12 mouse cellular contexts compared by ENCODE assay signal in genomic region chr1:91454927-91455326, GRCm38 (mm10). TPM values are rescaled to one million over a fixed set of nuclear protein-coding genes. Genes with fewer than 3 reads are reported as not detected.
DNase-seq lines count a peak whose midpoint lies in the region; ATAC-seq lines count a peak whose summit lies in the region.
"Had no signal": no experiment of that assay in that cellular context is flagged by ENCODE, and none has a peak within 500 bp of the region (broad histone marks: within the 10 kb centered on the region; RNA-seq: fewer than 3 reads in every experiment).

No protein-coding gene starts in this region.

- no peak for ATAC-seq in kidney, embryonic 15.5 days (replicated peaks; ENCODE audit: low FRiP score)
- ATAC-seq in kidney, embryonic 14.5 days (ENCODE audit: low FRiP score, low TSS enrichment), result no peak
- no peak for ATAC-seq in midbrain, embryonic 14.5 days (ENCODE audit: low FRiP score, low TSS enrichment)
- no peak for ATAC-seq in stomach, embryonic 15.5 days (ENCODE audit: insufficient read depth, low FRiP score, low read depth)

- intact Hi-C loops in heart, postnatal 36 days (cut with DNase I), result no loop called here

- WGBS in kidney, embryonic 15.5 days, result 81% methylated on average over 3 of the region's 3 CpGs
- 83% methylated on average over 3 of the region's 3 CpGs for WGBS in kidney, embryonic 14.5 days
- WGBS in midbrain, embryonic 10.5 days, result 92% methylated on average over 3 of the region's 3 CpGs
- WGBS in midbrain, embryonic 14.5 days, result 96% methylated on average over 3 of the region's 3 CpGs
- 75% methylated on average over 3 of the region's 3 CpGs for WGBS in stomach, embryonic 15.5 days

- no peak overlapping the region for H3K4me2 ChIP-seq in kidney, embryonic 15.5 days
- no peak overlapping the region for H3K4me2 ChIP-seq in kidney, embryonic 14.5 days (replicated peaks; ENCODE audit: low read depth, low read length)
- H3K4me2 ChIP-seq in midbrain, embryonic 14.5 days (ENCODE audit: low read length), result no peak overlapping the region
- 0 out of 2 replicates have a peak overlapping the region, but pooled peaks have one; percentile 67 for H3K4me2 ChIP-seq in stomach, embryonic 15.5 days

- peak; percentile 93 for DNase-seq in heart, adult 11 months
- no peak for DNase-seq in heart, postnatal 36 days
- no peak for DNase-seq in midbrain, embryonic 10.5 days (ENCODE audit: low spot score)
- DNase-seq in midbrain, embryonic 14.5 days, result no peak
- DNase-seq in thymus, postnatal 10 days (ENCODE audit: low spot score in 2 of 2), result no peak
- DNase-seq: cerebellum, adult 2 months; right cerebral cortex, adult 18-20 months; thymus, adult 18-20 months had no signal

- H3K9ac ChIP-seq in kidney, embryonic 15.5 days, result no peak overlapping the region
- H3K9ac ChIP-seq in kidney, embryonic 14.5 days (ENCODE audit: low read depth, low read length), result no peak overlapping the region
- H3K9ac ChIP-seq in midbrain, embryonic 14.5 days (replicated peaks; ENCODE audit: low read length), result no peak overlapping the region
- H3K9ac ChIP-seq in stomach, embryonic 15.5 days, result no peak overlapping the region

- no peaks in the 10 kb centered on the region for H3K9me3 ChIP-seq in kidney, embryonic 15.5 days (replicated peaks)
- H3K9me3 ChIP-seq in kidney, embryonic 14.5 days (ENCODE audit: control insufficient read depth, low read length), result no peaks in the 10 kb centered on the region
- H3K9me3 ChIP-seq in midbrain, embryonic 10.5 days (replicated peaks), result no peaks in the 10 kb centered on the region
- no peaks in the 10 kb centered on the region for H3K9me3 ChIP-seq in midbrain, embryonic 14.5 days (ENCODE audit: control insufficient read depth, low read length)
- H3K9me3 ChIP-seq in stomach, embryonic 15.5 days, result no peaks in the 10 kb centered on the region
- H3K9me3 ChIP-seq: limb, embryonic 13.5 days had no signal

- H3K4me3 ChIP-seq in kidney, embryonic 15.5 days (replicated peaks), result no peak overlapping the region
- H3K4me3 ChIP-seq in kidney, embryonic 14.5 days (ENCODE audit: low read length), result no peak overlapping the region
- no peak overlapping the region for H3K4me3 ChIP-seq in midbrain, embryonic 10.5 days
- no peak overlapping the region for H3K4me3 ChIP-seq in midbrain, embryonic 14.5 days (replicated peaks; ENCODE audit: low read depth, low read length)
- H3K4me3 ChIP-seq in stomach, embryonic 15.5 days (replicated peaks), result no peak overlapping the region
- H3K4me3 ChIP-seq: limb, embryonic 13.5 days had no signal

- H3K27me3 ChIP-seq in kidney, embryonic 15.5 days, result no peaks in the 10 kb centered on the region
- H3K27me3 ChIP-seq in kidney, embryonic 14.5 days (ENCODE audit: control insufficient read depth, insufficient read depth, low read length), result no peaks in the 10 kb centered on the region
- H3K27me3 ChIP-seq in midbrain, embryonic 10.5 days (ENCODE audit: low read depth, poor library complexity, severe bottlenecking), result peaks cover 23% of the 10 kb centered on the region
- no peaks in the 10 kb centered on the region; the same call in 1 of the 2 replicates for H3K27me3 ChIP-seq in midbrain, embryonic 14.5 days (ENCODE audit: control insufficient read depth, insufficient read depth, low read length)
- H3K27me3 ChIP-seq in stomach, embryonic 15.5 days (replicated peaks), result no peaks in the 10 kb centered on the region

- H3K4me1 ChIP-seq in kidney, embryonic 15.5 days, result peaks cover 68% of the 10 kb centered on the region
- peaks cover 60% of the 10 kb centered on the region for H3K4me1 ChIP-seq in kidney, embryonic 14.5 days (ENCODE audit: control insufficient read depth, insufficient read depth, low read length)
- peaks cover 67% of the 10 kb centered on the region for H3K4me1 ChIP-seq in midbrain, embryonic 10.5 days
- H3K4me1 ChIP-seq in midbrain, embryonic 14.5 days (ENCODE audit: control insufficient read depth, insufficient read depth, low read length), result peaks cover 24% of the 10 kb centered on the region
- peaks cover 61% of the 10 kb centered on the region for H3K4me1 ChIP-seq in stomach, embryonic 15.5 days

- no peaks in the 10 kb centered on the region for H3K36me3 ChIP-seq in kidney, embryonic 15.5 days
- H3K36me3 ChIP-seq in kidney, embryonic 14.5 days (ENCODE audit: control insufficient read depth, insufficient read depth, low read length), result no peaks in the 10 kb centered on the region
- no peaks in the 10 kb centered on the region for H3K36me3 ChIP-seq in midbrain, embryonic 10.5 days
- peaks cover 7% of the 10 kb centered on the region; the same call in 1 of the 2 replicates for H3K36me3 ChIP-seq in midbrain, embryonic 14.5 days (ENCODE audit: control insufficient read depth, insufficient read depth, low read length)
- no peaks in the 10 kb centered on the region for H3K36me3 ChIP-seq in stomach, embryonic 15.5 days

- H3K27ac ChIP-seq in kidney, embryonic 15.5 days, result peak overlapping the region; percentile 81; the same call in 1 of the 2 replicates
- H3K27ac ChIP-seq in kidney, embryonic 14.5 days (ENCODE audit: low read depth, low read length), result no peak overlapping the region
- H3K27ac ChIP-seq in midbrain, embryonic 10.5 days (replicated peaks), result peak overlapping the region; percentile 81
- H3K27ac ChIP-seq in midbrain, embryonic 14.5 days (replicated peaks; ENCODE audit: low read depth, low read length), result no peak overlapping the region
- peak overlapping the region; percentile 96 for H3K27ac ChIP-seq in stomach, embryonic 15.5 days
- H3K27ac ChIP-seq: limb, embryonic 13.5 days had no signal

RNA-seq across cellular contexts. Expression of gene Per2, which starts 4.2 kb away (rescaled TPM):
- total RNA-seq in heart, postnatal 36 days (2021), result 10 to 100 TPM in 1 of 2 experiments, 1 to 10 TPM in 1; 7.9 to 13.5 TPM
- polyA plus RNA-seq in kidney, embryonic 15.5 days (2015; fragmentation: Nextera tagmentation; extraction: Ambion mirVana), result 2.9 and 3.6 TPM in 2 replicates
- polyA plus RNA-seq in kidney, embryonic 14.5 days (2014; fragmentation: Nextera tagmentation; extraction: Ambion mirVana), result 2.5 and 3.6 TPM in 2 replicates
- 2.5 and 4.0 TPM in 2 replicates for polyA plus RNA-seq in midbrain, embryonic 10.5 days (2016; fragmentation: Nextera tagmentation; extraction: Ambion mirVana)
- 3.0 and 6.8 TPM in 2 replicates for polyA plus RNA-seq in midbrain, embryonic 14.5 days (2014; fragmentation: Nextera tagmentation; extraction: Ambion mirVana)
- polyA plus RNA-seq in stomach, embryonic 15.5 days (2015; fragmentation: Nextera tagmentation; extraction: Ambion mirVana), result 5.4 and 6.5 TPM in 2 replicates

RNA-seq across cellular contexts. Expression of gene Traf3ip1, which starts 39.5 kb away (rescaled TPM):
- 1 to 10 TPM; 4.6 to 5.4 TPM for total RNA-seq in heart, postnatal 36 days (2021)
- 10.1 and 11.8 TPM in 2 replicates for polyA plus RNA-seq in kidney, embryonic 15.5 days (2015; fragmentation: Nextera tagmentation; extraction: Ambion mirVana)
- polyA plus RNA-seq in kidney, embryonic 14.5 days (2014; fragmentation: Nextera tagmentation; extraction: Ambion mirVana), result 7.6 and 7.7 TPM in 2 replicates
- polyA plus RNA-seq in midbrain, embryonic 10.5 days (2016; fragmentation: Nextera tagmentation; extraction: Ambion mirVana), result 10.5 and 12.9 TPM in 2 replicates
- polyA plus RNA-seq in midbrain, embryonic 14.5 days (2014; fragmentation: Nextera tagmentation; extraction: Ambion mirVana), result 8.6 and 9.2 TPM in 2 replicates
- polyA plus RNA-seq in stomach, embryonic 15.5 days (2015; fragmentation: Nextera tagmentation; extraction: Ambion mirVana), result 7.8 and 8.4 TPM in 2 replicates

RNA-seq across cellular contexts. Expression of gene Hes6, which starts 41.1 kb away (rescaled TPM):
- 10 to 100 TPM; 18.0 to 20.1 TPM for total RNA-seq in heart, postnatal 36 days (2021)
- polyA plus RNA-seq in kidney, embryonic 15.5 days (2015; fragmentation: Nextera tagmentation; extraction: Ambion mirVana), result 67.4 and 70.0 TPM in 2 replicates
- 61.1 and 65.8 TPM in 2 replicates for polyA plus RNA-seq in kidney, embryonic 14.5 days (2014; fragmentation: Nextera tagmentation; extraction: Ambion mirVana)
- 213 and 329 TPM in 2 replicates for polyA plus RNA-seq in midbrain, embryonic 10.5 days (2016; fragmentation: Nextera tagmentation; extraction: Ambion mirVana)
- 187 and 214 TPM in 2 replicates for polyA plus RNA-seq in midbrain, embryonic 14.5 days (2014; fragmentation: Nextera tagmentation; extraction: Ambion mirVana)
- 82.9 and 89.5 TPM in 2 replicates for polyA plus RNA-seq in stomach, embryonic 15.5 days (2015; fragmentation: Nextera tagmentation; extraction: Ambion mirVana)

RNA-seq across cellular contexts. Expression of gene Ilkap, which starts 56.3 kb away (rescaled TPM):
- 10 to 100 TPM; 47.4 to 51.9 TPM for total RNA-seq in heart, postnatal 36 days (2021)
- polyA plus RNA-seq in kidney, embryonic 15.5 days (2015; fragmentation: Nextera tagmentation; extraction: Ambion mirVana), result 132 and 141 TPM in 2 replicates
- 130 and 136 TPM in 2 replicates for polyA plus RNA-seq in kidney, embryonic 14.5 days (2014; fragmentation: Nextera tagmentation; extraction: Ambion mirVana)
- polyA plus RNA-seq in midbrain, embryonic 10.5 days (2016; fragmentation: Nextera tagmentation; extraction: Ambion mirVana), result 173 and 177 TPM in 2 replicates
- 132 and 141 TPM in 2 replicates for polyA plus RNA-seq in midbrain, embryonic 14.5 days (2014; fragmentation: Nextera tagmentation; extraction: Ambion mirVana)
- polyA plus RNA-seq in stomach, embryonic 15.5 days (2015; fragmentation: Nextera tagmentation; extraction: Ambion mirVana), result 119 and 128 TPM in 2 replicates

Comparison
In these comparisons a context has a peak if more than half of its experiments do, and no peak if none do; other contexts are left out.
1. H3K27ac ChIP-seq: peak in kidney, embryonic 15.5 days (single experiment), midbrain, embryonic 10.5 days (single experiment) and stomach, embryonic 15.5 days (single experiment); none in kidney, embryonic 14.5 days (single experiment) and midbrain, embryonic 14.5 days (single experiment).